Mouse (Mus musculus): ENCODE data around the gene Agap1. TPM values are rescaled to one million over a fixed set of nuclear protein-coding genes. Genes with fewer than 3 reads are reported as not detected.

Agap1 gene
- total and polyA plus RNA-seq, 3 experiments: 0.01 TPM; not detected in 2

GRCm38 (mm10) chr1:89509763-89510340 lies 55.2 kb downstream of the Agap1 start (continued):
- TF ChIP-seq CTCF (IDR thresholded peaks at IDR 0.05 in 2 of 3, conservative IDR thresholded peaks at IDR 0.05 in 1 of 3; ENCODE audit: control insufficient read depth in 1 of 3, insufficient read depth in 1 of 3, low read depth in 2 of 3, low read length in 3 of 3, poor library complexity in 1 of 3, severe bottlenecking in 1 of 3): no peak

- Histone ChIP-seq H3K27ac (ENCODE audit: control insufficient read depth, low read depth, low read length) (no peak overlapping the region), H3K79me2 (ENCODE audit: control insufficient read depth, insufficient read depth, low read length, poor library complexity) (no peaks in the 10 kb centered on the region), H3K4me3 (ENCODE audit: control insufficient read depth in 1 of 2, insufficient read depth in 1 of 2, low read depth in 2 of 2, low read length in 2 of 2) (no peak overlapping the region), H3K36me3 (ENCODE audit: control insufficient read depth in 1 of 2, insufficient read depth in 2 of 2, low read length in 2 of 2) (no peaks in the 10 kb centered on the region), H3K9me3 (replicated peaks; ENCODE audit: insufficient read depth, low read length) (no peaks in the 10 kb centered on the region), H3K9ac (ENCODE audit: control insufficient read depth, low read depth, low read length, poor library complexity, severe bottlenecking) (no peak overlapping the region), H3K27me3 (ENCODE audit: control insufficient read depth in 1 of 2, insufficient read depth in 2 of 2, low read length in 2 of 2) (no peaks in the 10 kb centered on the region), H3K4me1 (ENCODE audit: control insufficient read depth in 1 of 2, insufficient read depth in 2 of 2, low read length in 2 of 2) (no peaks in the 10 kb centered on the region)
- DNase-seq (ENCODE audit: low read depth, low spot score): no peak
- TF ChIP-seq CHD1 (IDR thresholded peaks at IDR 0.05; ENCODE audit: low read depth, low read length): no peak
- TF ChIP-seq SIN3A (IDR thresholded peaks at IDR 0.05; ENCODE audit: low read length): no peak
- no peak for TF ChIP-seq EP300 (IDR thresholded peaks at IDR 0.05; ENCODE audit: low read depth in 1 of 2, low read length in 2 of 2)
- no peak for TF ChIP-seq TCF12 (IDR thresholded peaks at IDR 0.05; ENCODE audit: low read depth, low read length)
- no peak for TF ChIP-seq MAX (IDR thresholded peaks at IDR 0.05; ENCODE audit: low read length)
- no peak for TF ChIP-seq POLR2AphosphoS5 (IDR thresholded peaks at IDR 0.05; ENCODE audit: borderline replicate concordance, low read depth, low read length)
- no peak for TF ChIP-seq SMC3 (IDR thresholded peaks at IDR 0.05; ENCODE audit: low read depth, low read length)
- no peak for TF ChIP-seq UBTF (IDR thresholded peaks at IDR 0.05; ENCODE audit: borderline replicate concordance, insufficient read depth, low read depth, low read length)
- TF ChIP-seq NRF1 (IDR thresholded peaks at IDR 0.05; ENCODE audit: insufficient read depth, low read depth, low read length, poor library complexity, severe bottlenecking): no peak
- no peak for TF ChIP-seq GABPA (IDR thresholded peaks at IDR 0.05; ENCODE audit: low read depth, low read length)
- no peak for TF ChIP-seq MXI1 (IDR thresholded peaks at IDR 0.05; ENCODE audit: low read depth, low read length)
- no peak for TF ChIP-seq MYB (IDR thresholded peaks at IDR 0.05; ENCODE audit: low read depth, low read length)
- no peak for TF ChIP-seq TAL1 (IDR thresholded peaks at IDR 0.05; ENCODE audit: low read length)
- no peak for TF ChIP-seq HCFC1 (IDR thresholded peaks at IDR 0.05; ENCODE audit: low read depth, low read length)
- no peak for TF ChIP-seq NELFE (IDR thresholded peaks at IDR 0.05; ENCODE audit: low read depth, low read length)
- no peak for TF ChIP-seq ZC3H11A (IDR thresholded peaks at IDR 0.05; ENCODE audit: low read depth, low read length)
- TF ChIP-seq CTCF (IDR thresholded peaks at IDR 0.05 in 2 of 3, conservative IDR thresholded peaks at IDR 0.05 in 1 of 3; ENCODE audit: control insufficient read depth in 1 of 3, insufficient read depth in 1 of 3, low read depth in 2 of 3, low read length in 3 of 3, poor library complexity in 1 of 3, severe bottlenecking in 1 of 3): no peak
- no peak for TF ChIP-seq BHLHE40 (IDR thresholded peaks at IDR 0.05; ENCODE audit: borderline replicate concordance, low read depth, low read length)
- no peak for TF ChIP-seq ZKSCAN1 (IDR thresholded peaks at IDR 0.05; ENCODE audit: low read depth, low read length)
Observed at GRCm38 (mm10) chr1:89510731-89511130, 56.1 kb downstream of the Agap1 start.

All from MEL (cell line).